Mouse (Mus musculus): Measurements from ENCODE around the gene Itpk1. TPM values are rescaled to one million over a fixed set of nuclear protein-coding genes. Genes with fewer than 3 reads are reported as not detected.
A peak's percentile ranks its signal among the peaks of the same experiment; 100 is the strongest.

Gene Itpk1
- total and polyA plus RNA-seq, 3 experiments = 7.9 to 11.6 (median 9.5) TPM

DNA sequence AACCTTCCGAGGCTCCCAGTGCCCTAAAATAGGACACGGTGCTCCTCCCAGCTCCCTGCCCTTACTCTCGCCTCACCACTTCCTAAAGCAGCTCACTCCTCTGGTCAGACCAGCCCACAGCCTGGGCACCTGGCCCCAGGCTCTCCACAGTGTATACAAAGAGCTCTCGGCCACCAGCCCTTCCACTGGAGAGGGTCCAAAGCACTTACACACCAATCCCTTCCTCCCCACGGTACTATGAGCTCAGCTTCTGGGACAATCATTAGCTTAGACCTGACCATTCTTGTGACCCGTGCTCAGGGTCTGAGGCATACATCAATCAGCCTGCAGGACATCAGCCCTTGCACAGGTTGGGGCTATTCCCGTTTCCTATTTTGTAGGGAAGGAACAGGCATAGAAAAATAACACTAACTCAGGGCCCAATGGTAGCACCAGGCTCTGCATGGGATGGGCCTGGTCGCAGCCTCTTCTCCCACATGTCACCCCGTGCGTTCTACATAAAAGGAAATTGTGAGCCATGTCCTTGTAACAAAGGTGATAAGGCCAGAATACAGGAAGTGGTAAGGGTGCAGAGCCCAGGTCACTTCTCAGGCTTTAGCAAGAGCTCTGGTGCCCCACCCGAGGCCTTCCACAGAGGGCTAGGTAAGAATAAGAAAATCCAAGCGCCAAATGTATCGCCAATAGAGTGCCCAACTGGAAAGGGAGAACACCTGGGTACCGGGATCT lies 56.7 kb downstream of the Itpk1 start:
- Histone ChIP-seq H3K9ac (ENCODE audit: low read depth, low read length) (no peak overlapping the region), H3K27me3 (ENCODE audit: control insufficient read depth, insufficient read depth, low read length) (no peaks in the 10 kb centered on the region), H3K4me3 (no peak overlapping the region), H3K36me3 (ENCODE audit: control insufficient read depth, insufficient read depth, low read length) (no peaks in the 10 kb centered on the region), H3K79me2 (replicated peaks; ENCODE audit: control insufficient read depth, insufficient read depth, low read length) (no peaks in the 10 kb centered on the region), H3K27ac (no peak overlapping the region), H3K4me1 (ENCODE audit: control insufficient read depth, insufficient read depth, low read length) (peaks cover 15% of the 10 kb centered on the region)
- peak in 1 of 2 experiments; percentile 48 for DNase-seq
- intact Hi-C loops (cut with DNase I) = no loop called here
- 64% methylated on average over 14 of the region's 14 CpGs for WGBS
- TF ChIP-seq EP300 (IDR thresholded peaks at IDR 0.05; ENCODE audit: insufficient read depth, low read depth, low read length) (no peak), POLR2A (IDR thresholded peaks at IDR 0.05; ENCODE audit: insufficient read depth, low read depth, low read length) (no peak), CTCF (IDR thresholded peaks at IDR 0.05) (no peak)

DNA sequence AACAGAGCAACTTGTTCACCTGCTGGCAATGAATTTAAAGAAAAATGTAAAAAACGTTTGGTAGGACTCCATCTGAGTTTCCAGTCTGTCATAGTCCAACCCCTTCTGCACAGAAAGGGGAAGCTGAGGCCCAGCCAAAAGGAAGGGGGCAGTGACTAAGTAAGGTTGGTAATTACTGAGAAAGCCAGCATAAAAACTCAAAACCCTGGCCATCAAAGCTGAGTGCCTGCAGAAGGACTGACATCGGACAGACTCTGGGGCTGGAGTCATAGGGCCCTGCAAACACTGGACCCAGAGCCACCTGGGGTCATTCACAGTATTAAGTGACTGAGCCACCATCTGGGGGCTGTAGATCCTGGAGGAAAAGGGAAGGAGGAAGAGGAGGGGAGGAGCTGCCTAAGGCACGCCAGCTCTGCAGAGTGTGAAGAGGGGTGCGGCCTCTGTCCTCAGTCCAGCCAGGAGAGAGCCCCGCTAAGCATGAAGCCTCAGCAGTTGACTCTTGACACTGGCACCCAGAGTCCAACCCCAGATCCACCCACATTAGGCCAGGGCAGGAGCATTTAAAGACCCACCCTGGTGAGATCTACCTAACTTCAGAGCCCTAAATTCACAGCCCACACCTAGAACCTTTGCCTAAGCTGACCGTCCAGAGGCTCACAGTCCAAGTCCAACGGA lies 58.0 kb downstream of the Itpk1 start:
- Histone ChIP-seq H3K36me3 (ENCODE audit: control insufficient read depth, insufficient read depth, low read length) (no peaks in the 10 kb centered on the region), H3K4me1 (ENCODE audit: control insufficient read depth, insufficient read depth, low read length) (peaks cover 15% of the 10 kb centered on the region), H3K79me2 (replicated peaks; ENCODE audit: control insufficient read depth, insufficient read depth, low read length) (no peaks in the 10 kb centered on the region), H3K9ac (ENCODE audit: low read depth, low read length) (no peak overlapping the region), H3K27ac (no peak overlapping the region; the same call in 1 of the 2 replicates), H3K27me3 (ENCODE audit: control insufficient read depth, insufficient read depth, low read length) (no peaks in the 10 kb centered on the region), H3K4me3 (no peak overlapping the region)
- 77% methylated on average over 7 of the region's 7 CpGs for WGBS
- intact Hi-C loops (cut with DNase I) = no loop called here
- TF ChIP-seq POLR2A (IDR thresholded peaks at IDR 0.05; ENCODE audit: insufficient read depth, low read depth, low read length) (no peak), CTCF (IDR thresholded peaks at IDR 0.05) (no peak), EP300 (IDR thresholded peaks at IDR 0.05; ENCODE audit: insufficient read depth, low read depth, low read length) (no peak)
- no peak for DNase-seq

DNA sequence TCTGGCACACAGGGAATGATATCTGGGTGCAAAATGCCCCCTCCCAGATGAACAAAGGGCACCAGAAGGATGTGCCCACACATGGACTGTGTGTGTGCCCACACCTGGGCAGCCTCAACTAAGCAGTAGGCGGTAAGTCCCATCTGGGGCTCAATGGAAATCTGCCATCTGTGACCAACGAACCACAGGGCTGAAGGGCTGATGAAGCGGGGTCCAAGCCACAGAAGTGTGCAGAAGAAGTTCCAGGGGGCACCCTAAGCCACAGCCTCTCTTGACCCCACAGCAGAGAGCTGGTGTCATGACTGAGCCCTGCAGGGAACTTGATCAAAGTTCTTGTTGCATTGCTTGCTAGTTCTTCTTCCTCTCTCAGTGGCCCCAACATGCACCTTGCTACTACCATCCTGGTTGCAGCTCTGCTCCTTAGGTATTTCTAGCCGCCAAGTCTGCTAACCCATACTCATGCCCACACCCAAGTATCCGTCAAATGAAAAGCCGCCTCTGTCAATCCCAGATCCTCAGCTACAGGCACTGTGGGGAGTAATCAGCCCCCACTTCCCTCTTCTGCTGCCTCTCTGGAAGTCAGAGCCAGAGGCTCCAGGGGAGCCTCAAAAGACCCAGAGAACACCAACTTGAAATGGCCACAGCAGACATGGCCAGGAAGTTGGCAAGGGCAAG lies 58.7 kb downstream of the Itpk1 start:
- intact Hi-C loops (cut with DNase I) = no loop called here
- no peaks in the 10 kb centered on the region for H3K36me3 ChIP-seq (ENCODE audit: control insufficient read depth, insufficient read depth, low read length)
- no peak overlapping the region; the same call in 1 of the 2 replicates for H3K27ac ChIP-seq
- no peak for DNase-seq
- no peaks in the 10 kb centered on the region for H3K27me3 ChIP-seq (ENCODE audit: control insufficient read depth, insufficient read depth, low read length)
- no peak overlapping the region for H3K9ac ChIP-seq (ENCODE audit: low read depth, low read length)
- H3K4me1 ChIP-seq (ENCODE audit: control insufficient read depth, insufficient read depth, low read length) = peaks cover 15% of the 10 kb centered on the region
- TF ChIP-seq POLR2A (IDR thresholded peaks at IDR 0.05; ENCODE audit: insufficient read depth, low read depth, low read length) (no peak), EP300 (IDR thresholded peaks at IDR 0.05; ENCODE audit: insufficient read depth, low read depth, low read length) (no peak), CTCF (IDR thresholded peaks at IDR 0.05) (no peak)
- 90% methylated on average over 6 of the region's 6 CpGs for WGBS
- H3K79me2 ChIP-seq (replicated peaks; ENCODE audit: control insufficient read depth, insufficient read depth, low read length) = no peaks in the 10 kb centered on the region
- H3K4me3 ChIP-seq = no peak overlapping the region

- intact Hi-C loops (cut with DNase I) = no loop called here
- peaks cover 13% of the 10 kb centered on the region for H3K4me1 ChIP-seq (ENCODE audit: control insufficient read depth, insufficient read depth, low read length)
- H3K27me3 ChIP-seq (ENCODE audit: control insufficient read depth, insufficient read depth, low read length) = no peaks in the 10 kb centered on the region
- no peaks in the 10 kb centered on the region for H3K36me3 ChIP-seq (ENCODE audit: control insufficient read depth, insufficient read depth, low read length)
- H3K79me2 ChIP-seq (replicated peaks; ENCODE audit: control insufficient read depth, insufficient read depth, low read length) = no peaks in the 10 kb centered on the region
- no peak overlapping the region for H3K4me3 ChIP-seq
- peak in 1 of 2 experiments; percentile 51 for DNase-seq
- TF ChIP-seq CTCF (IDR thresholded peaks at IDR 0.05) = no peak
- no peak for TF ChIP-seq POLR2A (IDR thresholded peaks at IDR 0.05; ENCODE audit: insufficient read depth, low read depth, low read length)
- no peak for TF ChIP-seq EP300 (IDR thresholded peaks at IDR 0.05; ENCODE audit: insufficient read depth, low read depth, low read length)
- H3K27ac ChIP-seq = no peak overlapping the region
- H3K9ac ChIP-seq (ENCODE audit: low read depth, low read length) = no peak overlapping the region
- 42% methylated on average over 6 of the region's 6 CpGs for WGBS
These were observed 61.4 kb downstream of the Itpk1 start for GRCm38 (mm10) chr12:102643316-102643715.

DNA sequence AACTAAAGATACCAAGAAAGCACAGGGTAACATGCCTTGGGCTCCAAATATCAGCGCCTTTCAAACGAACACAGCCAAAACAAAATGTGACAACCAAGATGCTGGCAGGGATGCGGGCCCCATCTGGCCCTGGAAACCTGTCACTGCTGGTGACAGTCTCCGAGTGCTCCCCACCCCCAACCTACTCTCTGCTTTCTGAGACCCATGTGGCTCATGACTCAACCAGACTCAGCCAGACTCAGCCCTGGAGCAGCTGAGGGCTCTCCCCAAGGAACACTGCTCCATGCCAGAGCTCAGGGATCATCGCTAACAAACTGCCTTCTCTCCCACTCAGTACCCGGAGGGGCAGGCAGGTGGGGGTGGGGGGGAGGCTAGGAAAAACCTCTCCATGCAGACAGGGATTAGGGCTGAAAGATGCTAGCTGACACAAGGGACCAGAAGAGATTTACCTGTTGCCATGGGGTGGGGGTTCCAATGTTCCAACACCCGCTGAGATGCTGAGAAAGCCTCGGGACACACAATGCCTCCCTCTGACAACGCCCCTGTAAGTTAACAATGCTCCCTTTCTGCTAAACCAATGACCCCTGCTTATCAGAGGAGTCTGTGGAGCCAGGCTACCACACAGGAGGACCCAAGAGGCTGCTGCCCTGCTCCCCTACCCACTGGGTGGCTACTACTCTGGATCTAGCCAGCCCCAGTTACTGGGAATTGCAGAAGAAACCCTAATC lies 64.1 kb downstream of the Itpk1 start:
- no peak overlapping the region for H3K27ac ChIP-seq
- TF ChIP-seq POLR2A (IDR thresholded peaks at IDR 0.05; ENCODE audit: insufficient read depth, low read depth, low read length) (no peak), EP300 (IDR thresholded peaks at IDR 0.05; ENCODE audit: insufficient read depth, low read depth, low read length) (no peak), CTCF (IDR thresholded peaks at IDR 0.05) (no peak)
- no peaks in the 10 kb centered on the region for H3K36me3 ChIP-seq (ENCODE audit: control insufficient read depth, insufficient read depth, low read length)
- 54% methylated on average over 9 of the region's 9 CpGs for WGBS
- no peaks in the 10 kb centered on the region for H3K27me3 ChIP-seq (ENCODE audit: control insufficient read depth, insufficient read depth, low read length)
- no peak overlapping the region for H3K4me3 ChIP-seq
- peaks cover 6% of the 10 kb centered on the region for H3K4me1 ChIP-seq (ENCODE audit: control insufficient read depth, insufficient read depth, low read length)
- DNase-seq = no peak
- intact Hi-C loops (cut with DNase I) = no loop called here
- no peak overlapping the region for H3K9ac ChIP-seq (ENCODE audit: low read depth, low read length)
- H3K79me2 ChIP-seq (replicated peaks; ENCODE audit: control insufficient read depth, insufficient read depth, low read length) = no peaks in the 10 kb centered on the region
